Mouse (Mus musculus) cerebellum, postnatal 36 days (tissue): ENCODE measurements around the gene Cep68.

Source experiments
- DNase-seq, 2 experiments: peaks; one replicate each; pipeline ENCODE4 v3.0.0; 2021 to 2022; ENCODE audit warnings: mixed read lengths in 2 of 2

The Cep68 gene

DNA sequence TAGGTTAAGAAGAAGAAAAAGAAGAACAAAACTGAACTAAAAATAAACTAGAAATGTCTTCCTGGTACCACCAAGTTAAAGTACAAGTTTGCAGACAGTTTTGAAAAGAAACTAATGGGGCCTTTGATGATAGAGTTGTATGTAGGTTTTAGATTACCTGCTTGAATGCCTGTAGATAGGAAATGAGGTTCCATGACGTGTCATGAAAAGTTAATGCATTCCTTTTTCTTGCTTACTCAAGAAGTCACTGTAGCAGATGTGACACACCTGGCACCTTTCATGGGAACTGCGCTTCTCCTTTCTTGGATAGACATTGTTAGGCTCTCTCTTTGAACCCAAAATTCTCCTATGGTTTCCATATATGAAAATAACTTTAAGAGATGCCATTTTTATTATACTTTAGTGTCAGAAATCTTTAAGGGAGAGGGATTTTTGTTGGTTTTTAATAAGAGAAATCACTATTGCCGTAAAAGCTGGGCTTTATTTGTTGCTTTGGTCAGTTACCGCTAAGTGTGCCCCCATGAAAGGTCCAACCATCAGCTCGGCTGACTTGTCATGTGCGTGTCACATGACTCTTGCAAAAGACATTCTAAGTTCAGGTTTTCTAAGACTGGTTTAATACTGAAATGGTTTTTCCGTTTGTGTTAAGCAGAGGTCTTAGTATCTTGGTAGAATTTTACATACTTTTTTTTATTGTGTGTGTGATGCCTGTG, 46.8 kb downstream of the Cep68 start:
- DNase-seq = no peak

DNA sequence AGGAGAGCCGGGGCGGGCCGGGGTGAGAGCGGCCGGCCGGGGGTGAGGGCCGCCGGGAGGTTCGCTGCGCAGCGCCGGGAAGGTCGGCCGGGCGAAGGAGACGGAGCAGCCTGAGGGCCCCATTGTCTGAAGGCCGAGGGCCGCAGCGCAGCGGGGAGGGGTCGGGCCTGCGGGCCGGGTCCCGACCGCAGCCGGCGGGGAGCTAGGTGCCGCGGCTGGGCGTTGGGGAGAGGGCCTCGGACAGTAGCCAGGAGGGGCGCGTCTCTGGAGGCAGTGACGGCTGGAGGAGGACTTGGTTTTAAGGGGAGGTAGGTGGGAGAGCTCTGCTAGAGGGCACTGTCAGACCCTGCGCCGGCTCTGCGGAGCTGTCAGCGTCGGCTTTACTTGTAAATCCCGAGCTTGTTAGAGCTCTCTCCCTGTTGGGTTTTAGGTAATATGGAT, 47.5 kb downstream of the Cep68 start:
- peak in 1 of 2 experiments; percentile 45 for DNase-seq

DNA sequence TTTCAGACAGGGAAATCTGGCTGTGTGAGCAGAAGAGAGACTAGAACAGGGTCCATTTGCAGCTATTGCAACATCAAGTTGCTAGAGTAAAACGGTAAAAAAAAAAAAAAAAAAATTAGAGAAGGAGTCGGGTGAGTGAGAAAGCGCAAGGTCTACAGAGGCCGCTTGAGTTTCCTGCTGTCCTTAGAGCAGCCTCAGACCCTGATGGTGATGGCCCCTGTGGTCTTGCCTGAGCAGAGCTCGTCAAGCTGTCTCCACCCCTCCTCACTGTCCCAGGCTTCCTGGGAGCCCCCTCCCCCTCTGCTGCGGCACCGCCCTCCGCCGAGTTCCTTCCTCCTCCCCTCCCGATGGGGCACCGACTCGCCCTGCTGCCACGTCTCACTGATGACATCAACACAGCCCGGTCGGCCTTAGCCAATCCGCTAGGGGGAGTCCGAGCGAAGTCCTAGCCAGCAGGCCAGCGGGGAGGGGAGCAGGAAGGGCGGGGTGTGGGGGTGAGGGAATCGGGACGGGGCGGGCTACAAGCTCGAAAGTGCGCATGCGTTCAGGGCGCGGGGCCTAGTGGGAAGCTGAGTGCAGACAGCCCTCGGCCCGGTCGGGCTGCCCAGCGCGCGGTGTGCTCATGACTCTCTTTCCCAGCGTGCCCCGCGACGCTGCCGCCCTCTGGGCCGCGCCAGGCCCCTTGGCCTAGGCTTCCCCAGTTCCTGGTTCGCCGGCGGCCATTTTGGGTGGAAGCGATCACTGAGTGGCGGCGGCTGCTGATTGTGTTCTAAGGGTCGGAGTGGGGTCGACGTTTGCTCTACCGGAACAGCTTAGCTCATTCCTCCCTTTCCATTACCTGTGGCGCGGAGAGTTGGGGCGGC, 48.3 kb downstream of the Cep68 start, which contains the start of gene Rab1a:
TSS of gene Rab1a (plus strand) at position 720 of the 863 bp plus-strand sequence.
- DNase-seq = peak; percentile 100

DNA sequence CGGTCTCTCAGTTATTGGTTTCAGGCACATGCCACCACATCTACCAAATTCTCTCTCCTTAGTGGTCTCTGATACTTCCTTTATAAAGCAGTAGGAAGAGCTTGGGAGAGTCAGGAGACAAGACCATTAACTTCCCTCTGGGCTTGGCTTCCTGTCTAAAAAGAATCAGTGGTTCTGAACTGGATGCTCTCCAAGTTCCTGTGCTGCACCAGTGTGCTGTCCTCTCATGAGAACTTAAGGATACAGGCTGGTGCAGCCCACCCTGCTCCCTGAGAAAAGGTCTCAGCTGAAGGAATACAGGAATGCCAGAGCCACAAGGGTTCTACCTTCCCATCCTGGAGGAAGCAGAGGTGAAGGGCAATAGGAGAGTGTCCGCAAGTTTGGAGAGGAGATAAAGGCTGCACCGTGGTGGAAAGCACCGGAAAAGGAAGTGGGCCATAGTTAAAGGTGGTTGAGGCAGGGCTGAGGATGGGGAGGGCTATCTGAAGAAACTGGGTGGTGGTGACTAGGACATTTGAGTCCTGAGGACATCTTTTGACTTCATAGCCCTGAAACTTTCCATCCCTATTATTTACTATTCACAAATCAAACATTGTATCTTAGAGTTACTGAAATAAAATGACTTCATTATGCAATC, 56.0 kb downstream of the Cep68 start:
- DNase-seq = no peak

DNA sequence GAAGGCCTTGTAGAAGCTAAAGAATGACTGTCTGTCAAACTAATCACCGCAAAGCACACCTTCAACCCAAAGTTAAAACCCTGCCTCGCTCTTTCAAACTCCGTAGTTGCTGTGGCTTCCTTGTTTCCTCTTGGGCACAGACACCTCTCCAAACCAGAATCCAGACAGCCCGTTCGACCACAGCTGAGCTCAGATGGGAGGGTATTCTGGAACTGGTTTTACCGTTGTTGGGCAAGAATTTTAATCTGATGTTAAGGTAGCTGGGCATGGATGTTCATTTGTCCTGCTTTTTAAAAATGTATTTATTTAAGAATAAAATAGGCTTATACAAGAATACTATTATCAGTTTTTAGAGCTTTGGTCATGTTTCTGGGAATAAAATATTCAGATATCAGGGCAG, 62.0 kb downstream of the Cep68 start:
- no peak for DNase-seq
